Mouse (Mus musculus) cortical plate, adult 2 months (tissue): Measurements from ENCODE around the gene Slc39a1.

Experiments
- CTCF ChIP-seq: fragments of 200-500 bp; IDR thresholded peaks from 2 replicates; pipeline ENCODE4 v1.5.1; 2011; ENCODE audit warnings: mild to moderate bottlenecking, control low read depth, low read length; ENCODE audit not compliant: insufficient read depth; ENCODE audit errors: extremely low read depth
- POLR2A ChIP-seq: fragments of 200-500 bp; IDR thresholded peaks from 2 replicates; pipeline ENCODE4 v1.6.1; 2011; ENCODE audit warnings: mild to moderate bottlenecking, low read length, control low read depth; ENCODE audit not compliant: insufficient read depth; ENCODE audit errors: extremely low read depth

DNA sequence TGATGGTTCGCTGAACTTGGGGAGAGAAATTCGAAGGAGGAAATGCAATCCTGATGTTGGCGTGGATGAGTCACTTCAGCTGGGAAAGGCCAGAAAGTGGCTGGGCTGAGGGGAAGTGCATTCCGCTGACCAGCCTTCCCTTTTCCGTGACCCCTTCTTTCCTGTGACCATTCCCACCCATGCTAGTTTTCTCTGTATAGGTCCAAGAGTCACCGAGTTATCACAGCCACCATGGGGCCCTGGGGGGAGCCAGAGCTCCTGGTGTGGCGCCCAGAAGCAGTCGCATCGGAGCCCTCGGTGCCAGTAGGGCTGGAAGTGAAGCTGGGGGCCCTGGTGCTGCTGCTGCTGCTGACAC lies 751 bp downstream of the Slc39a1 start:
- no peak for TF ChIP-seq POLR2A
- no peak for TF ChIP-seq CTCF
